Mouse (Mus musculus) hindbrain, embryonic 16.5 days (tissue): ENCODE data around the gene Prelid3b. TPM values are rescaled to one million over a fixed set of nuclear protein-coding genes. Genes with fewer than 3 reads are reported as not detected.

Experiments used
- ATAC-seq: fragments of 200-750 bp; cut with Nextera tagmentation; 2 replicates; pipeline ENCODE4 v1.8.0; 2017; ENCODE audit warnings: moderate TSS enrichment, moderate library complexity
- H3K27ac ChIP-seq: fragments of 300-500 bp; sonication (generic); 2 replicates; pipeline ENCODE4 v1.5.1; 2014; ENCODE audit warnings: low read depth, mild to moderate bottlenecking, control low read depth, low read length, moderate library complexity
- H3K27me3 ChIP-seq: fragments of 300-500 bp; sonication (generic); replicated peaks from 2 replicates; pipeline ENCODE4 v1.6.1; 2014; ENCODE audit warnings: low read length; ENCODE audit not compliant: control insufficient read depth, insufficient read depth
- H3K36me3 ChIP-seq: fragments of 300-500 bp; sonication (generic); 2 replicates; pipeline ENCODE4 v1.6.1; 2014; ENCODE audit warnings: mild to moderate bottlenecking, low read length, moderate library complexity, mixed read lengths; ENCODE audit not compliant: control insufficient read depth, insufficient read depth
- H3K4me1 ChIP-seq: fragments of 300-500 bp; sonication (generic); 2 replicates; pipeline ENCODE4 v1.6.1; 2014; ENCODE audit warnings: low read depth, low read length; ENCODE audit not compliant: control insufficient read depth, insufficient read depth
- H3K4me2 ChIP-seq: fragments of 300-500 bp; sonication (generic); 2 replicates; pipeline ENCODE4 v1.6.1; 2014; ENCODE audit warnings: mild to moderate bottlenecking, low read length, control low read depth, moderate library complexity
- H3K4me3 ChIP-seq: fragments of 300-500 bp; sonication (generic); 2 replicates; pipeline ENCODE4 v1.5.1; 2014; ENCODE audit warnings: mild to moderate bottlenecking, low read length, control low read depth, moderate library complexity
- H3K9ac ChIP-seq: fragments of 300-500 bp; sonication (generic); 2 replicates; pipeline ENCODE4 v1.6.1; 2014; ENCODE audit warnings: low read depth, mild to moderate bottlenecking, control low read depth, low read length, moderate library complexity
- H3K9me3 ChIP-seq: fragments of 300-500 bp; sonication (generic); 2 replicates; pipeline ENCODE4 v1.6.1; 2014; ENCODE audit warnings: mild to moderate bottlenecking, low read length, moderate library complexity; ENCODE audit not compliant: control insufficient read depth
- WGBS: fragments of 180-500 bp; shearing (Covaris S2); extraction: QIAGEN DNeasy Blood & Tissue Kit; methylation state at CpG from one replicate; pipeline ENCODE4 v1.1.7; 2014; 5-methylcytosine and 5-hydroxymethylcytosine counted together
- polyA plus RNA-seq: library from polyadenylated mRNA; unstranded; fragments of >200 nt; fragmentation: Nextera tagmentation; extraction: Ambion mirVana; gene quantifications from 2 replicates; pipeline ENCODE4 v1.2.1, GENCODE M21; 2015

The Prelid3b gene
- polyA plus RNA-seq, 1 experiment from 2014 or later: 114 TPM

- H3K9me3 ChIP-seq: no peaks in the 10 kb centered on the region
- H3K4me3 ChIP-seq: peak overlapping the region; percentile 56
- ATAC-seq: 0 out of 2 replicates have a peak, but pooled peaks have one; percentile 1
- H3K4me1 ChIP-seq: peaks cover 12% of the 10 kb centered on the region
- no peak overlapping the region for H3K27ac ChIP-seq
- H3K4me2 ChIP-seq: peak overlapping the region; percentile 71
- WGBS: 69% methylated on average over 11 of the region's 11 CpGs
- H3K9ac ChIP-seq: peak overlapping the region; percentile 67
- H3K27me3 ChIP-seq: no peaks in the 10 kb centered on the region
- no peaks in the 10 kb centered on the region for H3K36me3 ChIP-seq
These were observed 34.7 kb downstream of the Prelid3b start for GRCm38 (mm10) chr2:174438181-174438580.

GRCm38 (mm10) chr2:174437697-174437982 is 35.2 kb downstream of the Prelid3b start:
- no peaks in the 10 kb centered on the region for H3K9me3 ChIP-seq
- peak overlapping the region; percentile 71 for H3K4me2 ChIP-seq

GRCm38 (mm10) chr2:174436916-174437696 is 35.8 kb downstream of the Prelid3b start:
- no peaks in the 10 kb centered on the region for H3K9me3 ChIP-seq
- no peak overlapping the region for H3K4me2 ChIP-seq
- H3K9ac ChIP-seq: no peak overlapping the region
- H3K4me3 ChIP-seq: no peak overlapping the region
- H3K4me1 ChIP-seq: peaks cover 12% of the 10 kb centered on the region
- no peaks in the 10 kb centered on the region for H3K27me3 ChIP-seq
- H3K27ac ChIP-seq: no peak overlapping the region
- no peaks in the 10 kb centered on the region for H3K36me3 ChIP-seq
- WGBS: 93% methylated on average over 7 of the region's 7 CpGs
- ATAC-seq: no peak

More at GRCm38 (mm10) chr2:174437697-174437982, 35.2 kb downstream of the Prelid3b start:
- no peak for ATAC-seq
- 91% methylated on average over 4 of the region's 4 CpGs for WGBS
- no peak overlapping the region for H3K4me3 ChIP-seq
- H3K4me1 ChIP-seq: peaks cover 12% of the 10 kb centered on the region
- H3K27me3 ChIP-seq: no peaks in the 10 kb centered on the region
- H3K36me3 ChIP-seq: no peaks in the 10 kb centered on the region
- H3K9ac ChIP-seq: no peak overlapping the region
- no peak overlapping the region for H3K27ac ChIP-seq

GRCm38 (mm10) chr2:174436076-174436701 is 36.7 kb downstream of the Prelid3b start:
- Histone ChIP-seq H3K9me3 (no peaks in the 10 kb centered on the region), H3K4me3 (no peak overlapping the region), H3K36me3 (no peaks in the 10 kb centered on the region), H3K27me3 (no peaks in the 10 kb centered on the region), H3K9ac (no peak overlapping the region), H3K4me1 (peaks cover 12% of the 10 kb centered on the region), H3K27ac (no peak overlapping the region), H3K4me2 (no peak overlapping the region)
- no peak for ATAC-seq
- WGBS: 96% methylated on average over 26 of the region's 26 CpGs

GRCm38 (mm10) chr2:174434943-174435342 is 37.9 kb downstream of the Prelid3b start:
- no peaks in the 10 kb centered on the region for H3K36me3 ChIP-seq
- H3K27me3 ChIP-seq: no peaks in the 10 kb centered on the region
- H3K27ac ChIP-seq: no peak overlapping the region
- no peak overlapping the region for H3K4me3 ChIP-seq
- peaks cover 12% of the 10 kb centered on the region for H3K4me1 ChIP-seq
- no peak overlapping the region for H3K4me2 ChIP-seq
- no peak for ATAC-seq
- no peaks in the 10 kb centered on the region for H3K9me3 ChIP-seq
- no peak overlapping the region for H3K9ac ChIP-seq
- WGBS: 97% methylated on average over 9 of the region's 9 CpGs

- Histone ChIP-seq H3K36me3 (peaks cover 23% of the 10 kb centered on the region), H3K4me3 (no peak overlapping the region), H3K27me3 (no peaks in the 10 kb centered on the region), H3K4me1 (no peaks in the 10 kb centered on the region; the same call in 1 of the 2 replicates), H3K9me3 (no peaks in the 10 kb centered on the region), H3K4me2 (no peak overlapping the region), H3K27ac (no peak overlapping the region), H3K9ac (no peak overlapping the region)
- WGBS: 67% methylated on average over 10 of the region's 10 CpGs
- peak; percentile 55 for ATAC-seq
These were observed 43.8 kb downstream of the Prelid3b start for GRCm38 (mm10) chr2:174428996-174429591.

- Histone ChIP-seq H3K4me3 (no peak overlapping the region), H3K27ac (no peak overlapping the region), H3K27me3 (no peaks in the 10 kb centered on the region), H3K4me1 (no peaks in the 10 kb centered on the region; the same call in 1 of the 2 replicates), H3K4me2 (no peak overlapping the region), H3K36me3 (peaks cover 28% of the 10 kb centered on the region), H3K9ac (no peak overlapping the region), H3K9me3 (no peaks in the 10 kb centered on the region)
- no peak for ATAC-seq
- 77% methylated on average over 18 of the region's 18 CpGs for WGBS
These were observed 44.6 kb downstream of the Prelid3b start for GRCm38 (mm10) chr2:174428076-174428835.

GRCm38 (mm10) chr2:174426856-174427255 is 46.0 kb downstream of the Prelid3b start:
- Histone ChIP-seq H3K27ac (no peak overlapping the region), H3K27me3 (no peaks in the 10 kb centered on the region), H3K9me3 (no peaks in the 10 kb centered on the region), H3K4me1 (no peaks in the 10 kb centered on the region; the same call in 1 of the 2 replicates), H3K36me3 (peaks cover 32% of the 10 kb centered on the region), H3K9ac (no peak overlapping the region), H3K4me3 (no peak overlapping the region), H3K4me2 (no peak overlapping the region)
- WGBS: 93% methylated on average over 12 of the region's 12 CpGs
- no peak; the same call in 1 of the 2 replicates for ATAC-seq
